Mouse (Mus musculus): Measurements from ENCODE around the gene Retnlb. TPM values are rescaled to one million over a fixed set of nuclear protein-coding genes. Genes with fewer than 3 reads are reported as not detected.

The Retnlb gene
- polyA plus RNA-seq, 1 experiment = not detected

GRCm38 (mm10) chr16:48799470-48799869 lies 17.2 kb upstream of the Retnlb start:
- no peak overlapping the region for H3K4me3 ChIP-seq (ENCODE audit: extremely low read depth, insufficient read depth, insufficient read length)
- no peak for TF ChIP-seq POLR2A (IDR thresholded peaks at IDR 0.05; ENCODE audit: low read depth, low read length)
- no peak for TF ChIP-seq CTCF (IDR thresholded peaks at IDR 0.05; ENCODE audit: extremely low read depth, insufficient read depth, insufficient read length, insufficient replicate concordance)
- no peaks in the 10 kb centered on the region for H3K27me3 ChIP-seq (ENCODE audit: control insufficient read depth, insufficient read depth, low read length)
- 85% methylated on average over 3 of the region's 3 CpGs for WGBS
- no peaks in the 10 kb centered on the region for H3K4me1 ChIP-seq (ENCODE audit: control insufficient read depth, insufficient read depth, insufficient read length)
- H3K27ac ChIP-seq (ENCODE audit: insufficient read depth, low read length) = no peak overlapping the region
- no peaks in the 10 kb centered on the region for H3K36me3 ChIP-seq (ENCODE audit: control insufficient read depth, insufficient read depth, low read length)
- no peak for DNase-seq (ENCODE audit: low read depth in 1 of 2, low spot score in 2 of 2)

- DNase-seq (ENCODE audit: low read depth in 1 of 2, low spot score in 2 of 2) = no peak
- Histone ChIP-seq H3K36me3 (ENCODE audit: control insufficient read depth, insufficient read depth, low read length) (no peaks in the 10 kb centered on the region), H3K27ac (ENCODE audit: insufficient read depth, low read length) (no peak overlapping the region), H3K4me1 (ENCODE audit: control insufficient read depth, insufficient read depth, insufficient read length) (no peaks in the 10 kb centered on the region), H3K27me3 (ENCODE audit: control insufficient read depth, insufficient read depth, low read length) (no peaks in the 10 kb centered on the region), H3K4me3 (ENCODE audit: extremely low read depth, insufficient read depth, insufficient read length) (no peak overlapping the region)
- WGBS = 47% methylated on average over 2 of the region's 2 CpGs
- TF ChIP-seq POLR2A (IDR thresholded peaks at IDR 0.05; ENCODE audit: low read depth, low read length) = no peak
- no peak for TF ChIP-seq CTCF (IDR thresholded peaks at IDR 0.05; ENCODE audit: extremely low read depth, insufficient read depth, insufficient read length, insufficient replicate concordance)
These were observed 15.8 kb upstream of the Retnlb start for GRCm38 (mm10) chr16:48800906-48801305.

- H3K4me3 ChIP-seq (ENCODE audit: extremely low read depth, insufficient read depth, insufficient read length) = no peak overlapping the region
- DNase-seq (ENCODE audit: low read depth in 1 of 2, low spot score in 2 of 2) = no peak
- WGBS = 82% methylated on average over 1 of the region's 1 CpGs
- no peak overlapping the region for H3K27ac ChIP-seq (ENCODE audit: insufficient read depth, low read length)
- no peaks in the 10 kb centered on the region for H3K36me3 ChIP-seq (ENCODE audit: control insufficient read depth, insufficient read depth, low read length)
- H3K4me1 ChIP-seq (ENCODE audit: control insufficient read depth, insufficient read depth, insufficient read length) = no peaks in the 10 kb centered on the region
- no peak for TF ChIP-seq POLR2A (IDR thresholded peaks at IDR 0.05; ENCODE audit: low read depth, low read length)
- TF ChIP-seq CTCF (IDR thresholded peaks at IDR 0.05; ENCODE audit: extremely low read depth, insufficient read depth, insufficient read length, insufficient replicate concordance) = no peak
- H3K27me3 ChIP-seq (ENCODE audit: control insufficient read depth, insufficient read depth, low read length) = no peaks in the 10 kb centered on the region
These were observed 11.2 kb upstream of the Retnlb start for GRCm38 (mm10) chr16:48805412-48805811.

DNA sequence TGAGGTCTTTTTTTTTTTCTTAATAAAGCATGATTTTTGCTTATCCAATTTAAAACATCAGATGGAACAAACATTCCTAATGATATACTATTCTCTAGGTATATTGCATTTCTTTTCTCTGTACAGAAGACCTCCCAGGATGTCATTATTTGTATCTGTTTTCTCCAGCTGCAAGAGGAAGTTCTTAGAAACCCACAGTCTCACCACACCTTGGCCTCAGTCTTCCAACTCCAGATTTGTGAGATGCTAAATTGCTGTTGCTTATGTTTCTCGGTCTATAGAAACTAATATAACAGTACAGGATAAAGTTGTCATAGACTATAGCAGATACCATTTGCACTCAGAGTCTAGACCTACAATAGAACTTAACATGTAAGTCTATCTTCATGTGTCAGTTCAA lies 10.1 kb upstream of the Retnlb start:
- DNase-seq (ENCODE audit: low read depth in 1 of 2, low spot score in 2 of 2) = no peak
- no peak overlapping the region for H3K27ac ChIP-seq (ENCODE audit: insufficient read depth, low read length)
- H3K4me1 ChIP-seq (ENCODE audit: control insufficient read depth, insufficient read depth, insufficient read length) = no peaks in the 10 kb centered on the region
- H3K4me3 ChIP-seq (ENCODE audit: extremely low read depth, insufficient read depth, insufficient read length) = no peak overlapping the region
- H3K27me3 ChIP-seq (ENCODE audit: control insufficient read depth, insufficient read depth, low read length) = no peaks in the 10 kb centered on the region
- H3K36me3 ChIP-seq (ENCODE audit: control insufficient read depth, insufficient read depth, low read length) = no peaks in the 10 kb centered on the region
- TF ChIP-seq CTCF (IDR thresholded peaks at IDR 0.05; ENCODE audit: extremely low read depth, insufficient read depth, insufficient read length, insufficient replicate concordance) (no peak), POLR2A (IDR thresholded peaks at IDR 0.05; ENCODE audit: low read depth, low read length) (no peak)
- 18% methylated on average over 1 of the region's 1 CpGs for WGBS

GRCm38 (mm10) chr16:48809374-48809773 lies 7.3 kb upstream of the Retnlb start:
- H3K27me3 ChIP-seq (ENCODE audit: control insufficient read depth, insufficient read depth, low read length) = no peaks in the 10 kb centered on the region
- H3K4me1 ChIP-seq (ENCODE audit: control insufficient read depth, insufficient read depth, insufficient read length) = no peaks in the 10 kb centered on the region
- no peak overlapping the region for H3K27ac ChIP-seq (ENCODE audit: insufficient read depth, low read length)
- WGBS = 40% methylated on average over 2 of the region's 2 CpGs
- DNase-seq (ENCODE audit: low read depth in 1 of 2, low spot score in 2 of 2) = peak in 1 of 2 experiments; percentile 9
- H3K36me3 ChIP-seq (ENCODE audit: control insufficient read depth, insufficient read depth, low read length) = no peaks in the 10 kb centered on the region
- no peak overlapping the region for H3K4me3 ChIP-seq (ENCODE audit: extremely low read depth, insufficient read depth, insufficient read length)
- TF ChIP-seq CTCF (IDR thresholded peaks at IDR 0.05; ENCODE audit: extremely low read depth, insufficient read depth, insufficient read length, insufficient replicate concordance) (no peak), POLR2A (IDR thresholded peaks at IDR 0.05; ENCODE audit: low read depth, low read length) (no peak)

GRCm38 (mm10) chr16:48811881-48812436 lies 4.7 kb upstream of the Retnlb start:
- H3K4me1 ChIP-seq (ENCODE audit: control insufficient read depth, insufficient read depth, insufficient read length) = no peaks in the 10 kb centered on the region
- H3K27me3 ChIP-seq (ENCODE audit: control insufficient read depth, insufficient read depth, low read length) = no peaks in the 10 kb centered on the region
- WGBS = 45% methylated on average over 7 of the region's 7 CpGs
- no peaks in the 10 kb centered on the region for H3K36me3 ChIP-seq (ENCODE audit: control insufficient read depth, insufficient read depth, low read length)
- H3K4me3 ChIP-seq (ENCODE audit: extremely low read depth, insufficient read depth, insufficient read length) = no peak overlapping the region
- H3K27ac ChIP-seq (ENCODE audit: insufficient read depth, low read length) = no peak overlapping the region
- no peak for DNase-seq (ENCODE audit: low read depth in 1 of 2, low spot score in 2 of 2)
- TF ChIP-seq POLR2A (IDR thresholded peaks at IDR 0.05; ENCODE audit: low read depth, low read length) = no peak

DNA sequence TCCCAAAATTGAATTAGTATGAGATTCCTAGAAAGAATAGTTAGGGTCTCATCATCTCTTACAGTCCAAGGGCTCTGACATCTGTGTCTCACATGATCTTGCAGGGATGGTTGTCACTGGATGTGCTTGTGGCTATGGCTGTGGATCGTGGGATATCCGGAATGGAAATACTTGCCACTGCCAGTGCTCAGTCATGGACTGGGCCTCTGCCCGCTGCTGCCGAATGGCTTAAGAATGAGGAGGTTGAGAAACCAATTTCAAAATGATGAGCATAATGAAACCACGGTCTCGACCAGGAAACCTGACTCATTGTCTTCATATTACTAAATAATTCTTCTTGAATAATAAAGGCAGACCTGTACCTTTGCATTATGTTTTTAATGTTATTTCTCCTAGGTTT lies 1.9 kb downstream of the Retnlb start:
- Histone ChIP-seq H3K4me1 (ENCODE audit: control insufficient read depth, insufficient read depth, insufficient read length) (no peaks in the 10 kb centered on the region), H3K27me3 (ENCODE audit: control insufficient read depth, insufficient read depth, low read length) (no peaks in the 10 kb centered on the region), H3K4me3 (ENCODE audit: extremely low read depth, insufficient read depth, insufficient read length) (no peak overlapping the region), H3K27ac (ENCODE audit: insufficient read depth, low read length) (no peak overlapping the region), H3K36me3 (ENCODE audit: control insufficient read depth, insufficient read depth, low read length) (no peaks in the 10 kb centered on the region)
- no peak for TF ChIP-seq CTCF (IDR thresholded peaks at IDR 0.05; ENCODE audit: extremely low read depth, insufficient read depth, insufficient read length, insufficient replicate concordance)
- no peak for TF ChIP-seq POLR2A (IDR thresholded peaks at IDR 0.05; ENCODE audit: low read depth, low read length)
- no peak for DNase-seq (ENCODE audit: low read depth in 1 of 2, low spot score in 2 of 2)
- WGBS = 87% methylated on average over 6 of the region's 6 CpGs

Data from spleen, adult 2 months (tissue).